Mouse (Mus musculus): Measurements from ENCODE around the gene Nim1k. TPM values are rescaled to one million over a fixed set of nuclear protein-coding genes. Genes with fewer than 3 reads are reported as not detected.

The Nim1k gene
- polyA plus RNA-seq, 1 experiment from 2014 or later, result 0.19 TPM

DNA sequence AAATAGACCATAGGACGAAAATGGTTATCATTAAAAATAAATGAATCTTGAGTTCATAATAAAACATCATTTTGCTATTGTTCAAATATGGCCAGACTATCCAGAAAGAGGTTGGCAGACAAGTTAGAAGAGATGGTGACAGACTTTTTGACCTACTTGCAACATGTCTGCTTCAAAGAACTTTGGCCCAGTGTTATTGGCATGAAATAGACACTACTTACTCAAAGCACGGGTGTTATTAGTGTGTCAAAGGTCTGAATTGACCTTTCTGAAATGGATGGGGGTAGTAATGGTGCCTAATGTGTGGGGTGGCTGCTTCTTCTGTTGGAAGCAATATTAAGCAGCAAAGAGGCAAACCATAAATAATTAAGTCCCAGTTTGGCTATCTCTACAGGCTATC is 39.6 kb downstream of the Nim1k start:
- 80% methylated on average over 2 of the region's 2 CpGs for WGBS
- Histone ChIP-seq H3K27ac (ENCODE audit: low read depth, low read length) (no peak overlapping the region), H3K4me1 (replicated peaks; ENCODE audit: control insufficient read depth, insufficient read depth, low read length) (no peaks in the 10 kb centered on the region), H3K27me3 (replicated peaks; ENCODE audit: control insufficient read depth, insufficient read depth, low read length) (no peaks in the 10 kb centered on the region), H3K4me3 (ENCODE audit: low read depth, low read length) (no peak overlapping the region), H3K36me3 (ENCODE audit: control insufficient read depth, insufficient read depth, low read length) (no peaks in the 10 kb centered on the region), H3K9me3 (ENCODE audit: control insufficient read depth, low read length) (no peaks in the 10 kb centered on the region), H3K4me2 (no peak overlapping the region), H3K9ac (ENCODE audit: low read depth, low read length) (no peak overlapping the region)
- DNase-seq (ENCODE audit: low spot score) (no peak), ATAC-seq (replicated peaks; ENCODE audit: low FRiP score) (no peak)

DNA sequence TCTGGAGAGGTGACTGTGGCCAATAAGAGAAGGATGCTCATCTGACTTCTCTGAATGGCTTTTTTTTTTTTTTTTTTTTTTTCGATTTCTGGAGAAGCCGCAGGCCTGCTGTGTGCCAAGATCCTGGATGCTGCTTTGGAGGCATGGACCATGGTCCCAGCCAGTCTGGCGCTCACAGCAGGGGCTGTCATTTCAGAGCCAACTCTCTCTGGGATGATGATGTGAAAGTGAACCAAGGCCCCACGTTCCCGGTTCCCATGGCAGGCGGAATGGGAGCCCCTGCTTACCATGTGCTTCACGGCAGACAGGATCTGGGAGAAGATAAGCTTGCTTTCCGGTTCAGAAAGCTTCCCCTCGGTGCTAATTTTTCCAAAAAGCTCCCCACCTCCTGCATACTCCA is 41.9 kb downstream of the Nim1k start:
- Histone ChIP-seq H3K27me3 (replicated peaks; ENCODE audit: control insufficient read depth, insufficient read depth, low read length) (no peaks in the 10 kb centered on the region), H3K4me2 (no peak overlapping the region), H3K27ac (ENCODE audit: low read depth, low read length) (no peak overlapping the region), H3K9ac (ENCODE audit: low read depth, low read length) (no peak overlapping the region), H3K4me3 (ENCODE audit: low read depth, low read length) (no peak overlapping the region), H3K36me3 (ENCODE audit: control insufficient read depth, insufficient read depth, low read length) (0 out of 2 replicates have a peak, but pooled peaks cover 5% of the 10 kb centered on the region), H3K4me1 (replicated peaks; ENCODE audit: control insufficient read depth, insufficient read depth, low read length) (no peaks in the 10 kb centered on the region), H3K9me3 (ENCODE audit: control insufficient read depth, low read length) (no peaks in the 10 kb centered on the region)
- DNase-seq (ENCODE audit: low spot score) (no peak), ATAC-seq (replicated peaks; ENCODE audit: low FRiP score) (no peak)
- WGBS, result 68% methylated on average over 9 of the region's 9 CpGs

GRCm38 (mm10) chr13:119713107-119713787 is 42.4 kb downstream of the Nim1k start:
- no peaks in the 10 kb centered on the region for H3K4me1 ChIP-seq (replicated peaks; ENCODE audit: control insufficient read depth, insufficient read depth, low read length)
- no peak overlapping the region for H3K9ac ChIP-seq (ENCODE audit: low read depth, low read length)
- DNase-seq (ENCODE audit: low spot score) (no peak), ATAC-seq (replicated peaks; ENCODE audit: low FRiP score) (no peak)
- H3K36me3 ChIP-seq (ENCODE audit: control insufficient read depth, insufficient read depth, low read length), result 0 out of 2 replicates have a peak, but pooled peaks cover 5% of the 10 kb centered on the region
- H3K4me3 ChIP-seq (ENCODE audit: low read depth, low read length), result no peak overlapping the region
- no peak overlapping the region for H3K27ac ChIP-seq (ENCODE audit: low read depth, low read length)
- H3K4me2 ChIP-seq, result no peak overlapping the region
- H3K9me3 ChIP-seq (ENCODE audit: control insufficient read depth, low read length), result no peaks in the 10 kb centered on the region
- 64% methylated on average over 8 of the region's 8 CpGs for whole genome bisulfite sequencing
- H3K27me3 ChIP-seq (replicated peaks; ENCODE audit: control insufficient read depth, insufficient read depth, low read length), result no peaks in the 10 kb centered on the region

- Histone ChIP-seq H3K9me3 (ENCODE audit: control insufficient read depth, low read length) (no peaks in the 10 kb centered on the region), H3K4me1 (replicated peaks; ENCODE audit: control insufficient read depth, insufficient read depth, low read length) (no peaks in the 10 kb centered on the region), H3K36me3 (ENCODE audit: control insufficient read depth, insufficient read depth, low read length) (0 out of 2 replicates have a peak, but pooled peaks cover 5% of the 10 kb centered on the region), H3K27me3 (replicated peaks; ENCODE audit: control insufficient read depth, insufficient read depth, low read length) (no peaks in the 10 kb centered on the region), H3K27ac (ENCODE audit: low read depth, low read length) (no peak overlapping the region), H3K4me2 (no peak overlapping the region), H3K9ac (ENCODE audit: low read depth, low read length) (no peak overlapping the region), H3K4me3 (ENCODE audit: low read depth, low read length) (no peak overlapping the region)
- ATAC-seq (replicated peaks; ENCODE audit: low FRiP score), result no peak
- DNase-seq (ENCODE audit: low spot score), result no peak
- WGBS, result 87% methylated on average over 11 of the region's 11 CpGs
These were observed 43.2 kb downstream of the Nim1k start for GRCm38 (mm10) chr13:119712463-119712862.

- no peaks in the 10 kb centered on the region for H3K4me1 ChIP-seq (replicated peaks; ENCODE audit: control insufficient read depth, insufficient read depth, low read length)
- no peaks in the 10 kb centered on the region for H3K27me3 ChIP-seq (replicated peaks; ENCODE audit: control insufficient read depth, insufficient read depth, low read length)
- DNase-seq (ENCODE audit: low spot score) (no peak), ATAC-seq (replicated peaks; ENCODE audit: low FRiP score) (no peak)
- H3K9ac ChIP-seq (ENCODE audit: low read depth, low read length), result no peak overlapping the region
- H3K27ac ChIP-seq (ENCODE audit: low read depth, low read length), result no peak overlapping the region
- no peak overlapping the region for H3K4me3 ChIP-seq (ENCODE audit: low read depth, low read length)
- no peaks in the 10 kb centered on the region for H3K9me3 ChIP-seq (ENCODE audit: control insufficient read depth, low read length)
- peaks cover 8% of the 10 kb centered on the region; the same call in 1 of the 2 replicates for H3K36me3 ChIP-seq (ENCODE audit: control insufficient read depth, insufficient read depth, low read length)
- 80% methylated on average over 10 of the region's 10 CpGs for WGBS
- no peak overlapping the region for H3K4me2 ChIP-seq
These were observed 45.4 kb downstream of the Nim1k start for GRCm38 (mm10) chr13:119710268-119710610.

DNA sequence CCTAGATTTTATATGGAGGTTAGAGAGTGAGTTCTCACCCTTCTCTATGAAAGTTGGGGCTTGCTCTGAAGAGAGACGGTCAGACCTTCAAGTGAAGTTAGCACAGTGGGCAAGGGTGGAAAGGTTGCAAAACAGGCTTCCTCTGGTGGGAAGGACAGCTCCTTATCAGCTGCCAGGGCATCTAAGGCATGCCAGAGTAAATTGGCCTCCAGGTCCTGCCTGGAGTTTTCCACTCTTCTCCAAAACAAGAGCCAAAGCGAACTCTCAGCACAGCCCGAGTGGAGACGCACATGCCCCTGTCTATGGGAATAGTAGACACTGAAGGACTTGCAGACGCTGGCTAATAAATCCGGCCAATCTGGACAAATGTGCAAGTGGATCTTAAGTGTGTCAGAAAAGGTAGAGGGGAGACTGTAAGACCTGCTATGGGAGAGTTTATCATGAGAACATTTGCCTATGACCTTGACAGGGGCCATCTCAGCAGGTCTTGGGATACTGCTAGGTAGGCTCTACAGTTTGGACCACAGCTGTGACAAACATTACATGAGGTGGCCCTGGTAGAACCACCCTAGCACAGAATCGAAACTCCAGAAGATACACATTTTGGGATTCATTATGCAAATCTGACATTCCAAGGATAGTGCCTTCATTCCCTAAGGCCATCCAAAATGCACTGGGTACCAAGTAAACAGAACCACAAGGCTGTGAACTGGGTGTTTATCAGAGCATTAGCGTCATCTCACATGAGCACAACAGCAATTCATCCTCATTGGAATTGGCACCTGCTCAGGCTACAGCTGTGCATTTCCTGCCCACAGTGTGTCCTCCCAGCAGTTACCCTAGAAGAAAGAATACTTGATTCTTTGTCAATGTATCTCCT is 46.1 kb downstream of the Nim1k start:
- Histone ChIP-seq H3K9ac (ENCODE audit: low read depth, low read length) (no peak overlapping the region), H3K4me1 (replicated peaks; ENCODE audit: control insufficient read depth, insufficient read depth, low read length) (no peaks in the 10 kb centered on the region), H3K27ac (ENCODE audit: low read depth, low read length) (no peak overlapping the region), H3K4me3 (ENCODE audit: low read depth, low read length) (no peak overlapping the region), H3K36me3 (ENCODE audit: control insufficient read depth, insufficient read depth, low read length) (peaks cover 8% of the 10 kb centered on the region; the same call in 1 of the 2 replicates), H3K9me3 (ENCODE audit: control insufficient read depth, low read length) (no peaks in the 10 kb centered on the region), H3K27me3 (replicated peaks; ENCODE audit: control insufficient read depth, insufficient read depth, low read length) (no peaks in the 10 kb centered on the region), H3K4me2 (no peak overlapping the region)
- WGBS, result 87% methylated on average over 8 of the region's 8 CpGs
- ATAC-seq (replicated peaks; ENCODE audit: low FRiP score), result peak; percentile 24; the same call in 1 of the 2 replicates
- no peak for DNase-seq (ENCODE audit: low spot score)

- ATAC-seq (replicated peaks; ENCODE audit: low FRiP score) (no peak), DNase-seq (ENCODE audit: low spot score) (no peak)
- 73% methylated on average over 5 of the region's 5 CpGs for WGBS
- peaks cover 8% of the 10 kb centered on the region; the same call in 1 of the 2 replicates for H3K36me3 ChIP-seq (ENCODE audit: control insufficient read depth, insufficient read depth, low read length)
- H3K9me3 ChIP-seq (ENCODE audit: control insufficient read depth, low read length), result no peaks in the 10 kb centered on the region
- no peak overlapping the region for H3K4me3 ChIP-seq (ENCODE audit: low read depth, low read length)
- H3K27ac ChIP-seq (ENCODE audit: low read depth, low read length), result no peak overlapping the region
- H3K27me3 ChIP-seq (replicated peaks; ENCODE audit: control insufficient read depth, insufficient read depth, low read length), result no peaks in the 10 kb centered on the region
- no peak overlapping the region for H3K9ac ChIP-seq (ENCODE audit: low read depth, low read length)
- no peak overlapping the region for H3K4me2 ChIP-seq
- H3K4me1 ChIP-seq (replicated peaks; ENCODE audit: control insufficient read depth, insufficient read depth, low read length), result no peaks in the 10 kb centered on the region
These were observed 46.7 kb downstream of the Nim1k start for GRCm38 (mm10) chr13:119708941-119709340.

DNA sequence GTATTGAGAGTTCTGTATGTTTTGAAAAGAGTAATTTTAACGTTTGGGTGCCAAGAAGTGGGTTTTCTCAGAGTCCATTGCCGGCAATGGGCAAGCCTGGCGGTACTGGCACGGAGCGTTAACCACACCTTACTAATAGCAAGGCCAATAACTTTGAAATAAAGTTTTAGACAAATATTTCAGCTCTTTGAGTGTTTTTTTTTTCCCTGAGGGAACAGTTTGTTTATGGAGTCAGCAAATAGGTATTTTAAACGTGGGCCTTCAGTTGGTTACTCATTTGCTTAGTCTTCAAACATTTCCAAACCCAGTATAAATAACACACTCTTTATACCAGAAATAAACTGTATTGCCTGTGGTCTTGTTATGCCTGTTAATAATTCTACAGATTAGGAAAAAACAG is 47.8 kb downstream of the Nim1k start:
- no peak overlapping the region for H3K4me3 ChIP-seq (ENCODE audit: low read depth, low read length)
- WGBS, result 89% methylated on average over 6 of the region's 6 CpGs
- H3K9ac ChIP-seq (ENCODE audit: low read depth, low read length), result no peak overlapping the region
- no peak for DNase-seq (ENCODE audit: low spot score)
- H3K27me3 ChIP-seq (replicated peaks; ENCODE audit: control insufficient read depth, insufficient read depth, low read length), result no peaks in the 10 kb centered on the region
- H3K4me2 ChIP-seq, result no peak overlapping the region
- H3K36me3 ChIP-seq (ENCODE audit: control insufficient read depth, insufficient read depth, low read length), result peaks cover 8% of the 10 kb centered on the region; the same call in 1 of the 2 replicates
- H3K4me1 ChIP-seq (replicated peaks; ENCODE audit: control insufficient read depth, insufficient read depth, low read length), result no peaks in the 10 kb centered on the region
- no peaks in the 10 kb centered on the region for H3K9me3 ChIP-seq (ENCODE audit: control insufficient read depth, low read length)
- no peak for ATAC-seq (replicated peaks; ENCODE audit: low FRiP score)
- no peak overlapping the region for H3K27ac ChIP-seq (ENCODE audit: low read depth, low read length)

Measured in liver, embryonic 11.5 days (tissue).